Mouse (Mus musculus) neural tube, embryonic 11.5 days (tissue): ENCODE results near the gene Lap3. TPM values are rescaled to one million over a fixed set of nuclear protein-coding genes. Genes with fewer than 3 reads are reported as not detected.
A peak's percentile ranks its signal among the peaks of the same experiment; 100 is the strongest.

ENCODE experiments used
- ATAC-seq: fragments of 200-750 bp; cut with Nextera tagmentation; 2 replicates; pipeline ENCODE4 v1.8.0; 2017; ENCODE audit warnings: moderate number of reproducible peaks, mild to moderate bottlenecking, moderate TSS enrichment, moderate library complexity; ENCODE audit not compliant: insufficient read depth, low FRiP score, low TSS enrichment
- DNase-seq: peaks from one replicate; pipeline ENCODE4 v3.0.0-alpha.2; 2015; ENCODE audit warnings: low spot score
- H3K27ac ChIP-seq: fragments of 300-500 bp; sonication (generic); 2 replicates; pipeline ENCODE4 v1.5.1; 2014; ENCODE audit warnings: low read depth, mild to moderate bottlenecking, low read length
- H3K27me3 ChIP-seq: fragments of 300-500 bp; sonication (generic); 2 replicates; pipeline ENCODE4 v1.6.1; 2014; ENCODE audit warnings: mild to moderate bottlenecking, low read length, mixed read lengths; ENCODE audit not compliant: control insufficient read depth, insufficient read depth
- H3K36me3 ChIP-seq: fragments of 300-500 bp; sonication (generic); 2 replicates; pipeline ENCODE4 v1.6.1; 2014; ENCODE audit warnings: mild to moderate bottlenecking, low read length, moderate library complexity, mixed read lengths; ENCODE audit not compliant: control insufficient read depth, insufficient read depth
- H3K4me1 ChIP-seq: fragments of 300-500 bp; sonication (generic); 2 replicates; pipeline ENCODE4 v1.6.1; 2014; ENCODE audit warnings: low read length, mixed read lengths; ENCODE audit not compliant: control insufficient read depth, insufficient read depth
- H3K4me2 ChIP-seq: fragments of 300-500 bp; sonication (generic); 2 replicates; pipeline ENCODE4 v1.6.1; 2014; ENCODE audit warnings: low read depth, mild to moderate bottlenecking, moderate library complexity
- H3K4me3 ChIP-seq: fragments of 300-500 bp; sonication (generic); 2 replicates; pipeline ENCODE4 v1.5.1; 2014; ENCODE audit warnings: low read depth, low read length
- H3K9ac ChIP-seq: fragments of 300-500 bp; sonication (generic); 2 replicates; pipeline ENCODE4 v1.6.1; 2014; ENCODE audit warnings: mild to moderate bottlenecking, low read length
- H3K9me3 ChIP-seq: fragments of 300-500 bp; sonication (generic); 2 replicates; pipeline ENCODE4 v1.6.1; 2016; ENCODE audit warnings: low read length; ENCODE audit not compliant: control insufficient read depth
- WGBS: fragments of 180-500 bp; shearing (Covaris S2); extraction: QIAGEN DNeasy Blood & Tissue Kit; methylation state at CpG from one replicate; pipeline ENCODE4 v1.1.7; 2014; 5-methylcytosine and 5-hydroxymethylcytosine counted together
- polyA plus RNA-seq: library from polyadenylated mRNA; unstranded; fragments of >200 nt; fragmentation: Nextera tagmentation; extraction: Ambion mirVana; gene quantifications from 2 replicates; pipeline ENCODE4 v1.2.1, GENCODE M21; 2014

Lap3 gene
- 76.3 and 81.2 TPM in 2 replicates for polyA plus RNA-seq

- Histone ChIP-seq H3K9ac (peak within 1 kb of the TSS; percentile 77), H3K27ac (no peak within 1 kb of the TSS), H3K27me3 (no peaks in the 10 kb centered on the region), H3K9me3 (no peaks in the 10 kb centered on the region), H3K36me3 (no peaks in the 10 kb centered on the region; the same call in 1 of the 2 replicates), H3K4me3 (peak within 1 kb of the TSS; percentile 58), H3K4me2 (peak within 1 kb of the TSS; percentile 61), H3K4me1 (no peaks in the 10 kb centered on the region)
- under 1% methylated on average over 78 of the region's 78 CpGs for WGBS
- ATAC-seq = peak; percentile 97
- DNase-seq = peak; percentile 99
Measured at GRCm38 (mm10) chr5:45493191-45494092, at the start of gene Lap3. TSS of gene Lap3 (plus strand) at chr5:45493374.

- no peak overlapping the region for H3K9ac ChIP-seq
- WGBS = 80% methylated on average over 8 of the region's 8 CpGs
- no peaks in the 10 kb centered on the region for H3K9me3 ChIP-seq
Measured at GRCm38 (mm10) chr5:45444130-45444832, 48.9 kb upstream of the Lap3 start.

DNA sequence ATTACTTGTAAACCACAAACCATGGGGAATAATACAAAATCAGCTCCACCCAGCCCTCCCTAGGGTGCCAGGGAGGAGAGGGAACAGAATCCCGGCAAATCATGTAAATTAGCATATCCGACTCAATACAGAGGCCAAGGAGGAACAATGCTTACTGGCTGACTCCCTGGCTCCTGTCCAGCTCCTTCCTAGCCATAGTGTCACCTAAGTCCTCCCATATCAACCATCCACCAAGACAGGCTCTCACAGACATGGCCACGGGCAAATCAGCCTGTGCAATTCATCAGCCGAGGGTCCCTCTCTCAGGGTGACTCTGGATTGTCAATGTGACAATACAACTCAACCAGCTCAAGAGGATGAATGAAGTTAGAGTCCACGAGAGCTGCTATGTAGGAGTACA lies 44.5 kb upstream of the Lap3 start:
- H3K27me3 ChIP-seq = no peaks in the 10 kb centered on the region
- ATAC-seq (no peak), DNase-seq (no peak)
- no peaks in the 10 kb centered on the region for H3K9me3 ChIP-seq
- no peak overlapping the region for H3K9ac ChIP-seq
- H3K4me1 ChIP-seq = peaks cover 8% of the 10 kb centered on the region
- H3K4me3 ChIP-seq = no peak overlapping the region
- H3K36me3 ChIP-seq = no peaks in the 10 kb centered on the region
- peak overlapping the region; percentile 98; the same call in 1 of the 2 replicates for H3K4me2 ChIP-seq
- H3K27ac ChIP-seq = no peak overlapping the region
- WGBS = 47% methylated on average over 5 of the region's 5 CpGs

More at GRCm38 (mm10) chr5:45444130-45444832, 48.9 kb upstream of the Lap3 start:
- Histone ChIP-seq H3K27ac (no peak overlapping the region), H3K36me3 (peaks cover under 1% of the 10 kb centered on the region; the same call in 1 of the 2 replicates), H3K4me2 (no peak overlapping the region), H3K4me3 (no peak overlapping the region), H3K27me3 (no peaks in the 10 kb centered on the region), H3K4me1 (peaks cover 7% of the 10 kb centered on the region)
- no peak for ATAC-seq
- no peak for DNase-seq

- DNase-seq = peak; percentile 18
- no peaks in the 10 kb centered on the region for H3K36me3 ChIP-seq
- no peak overlapping the region for H3K27ac ChIP-seq
- H3K4me2 ChIP-seq = peak overlapping the region; percentile 98
- peaks cover 8% of the 10 kb centered on the region for H3K4me1 ChIP-seq
- no peak for ATAC-seq
- no peaks in the 10 kb centered on the region for H3K27me3 ChIP-seq
- peak overlapping the region; percentile 69 for H3K9ac ChIP-seq
- H3K4me3 ChIP-seq = peak overlapping the region; percentile 65
- 2% methylated on average over 8 of the region's 8 CpGs for WGBS
- no peaks in the 10 kb centered on the region for H3K9me3 ChIP-seq
Measured at GRCm38 (mm10) chr5:45449206-45449605, 44.0 kb upstream of the Lap3 start.

DNA sequence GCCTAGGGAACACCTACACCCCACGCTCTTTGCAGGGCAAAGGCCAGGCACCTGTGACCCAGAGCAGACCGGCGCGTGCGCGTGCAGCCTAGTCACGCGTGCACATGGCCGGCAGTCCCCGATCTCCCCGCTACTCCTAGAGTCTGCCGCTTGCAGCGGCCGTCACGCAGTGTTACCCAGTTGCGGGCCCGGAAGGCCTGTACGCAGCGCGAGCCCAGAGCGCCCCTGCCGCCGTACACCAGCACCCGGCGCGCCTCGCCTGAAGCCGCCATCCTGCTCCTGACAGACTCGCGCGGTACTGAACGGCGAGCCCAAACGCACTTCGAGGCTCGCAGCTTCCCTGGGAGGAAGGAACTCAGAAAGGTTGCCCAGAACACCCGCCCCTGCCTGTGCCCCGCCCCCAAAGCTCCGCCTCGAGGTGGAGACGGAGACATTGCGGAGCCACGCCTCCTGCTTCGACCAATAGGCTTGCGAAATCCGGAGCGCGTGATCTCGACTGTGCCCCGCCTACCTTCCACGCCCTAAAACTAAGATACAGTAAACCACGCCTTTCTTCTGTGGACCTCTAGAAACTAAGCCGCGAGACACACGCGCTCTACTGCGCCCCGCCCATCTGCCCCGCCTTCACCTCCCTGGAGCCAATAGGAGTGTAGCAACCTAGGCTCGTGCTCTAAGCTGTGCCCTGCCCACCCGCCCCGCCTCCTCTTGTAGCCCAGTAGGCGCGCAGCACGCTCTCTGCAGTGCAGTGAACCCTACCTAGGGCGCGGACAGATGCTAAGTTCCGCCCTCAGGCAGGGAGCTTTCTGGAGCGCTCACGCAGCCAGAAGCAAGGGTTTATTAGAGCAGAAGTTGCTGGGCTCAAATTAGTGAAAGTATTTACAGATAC lies 43.1 kb upstream of the Lap3 start, which contains the start of gene Qdpr:
Gene Qdpr, minus strand, starts transcription at position 406 of the 886 bp plus-strand sequence.
- peak within 1 kb of the TSS; percentile 69 for H3K9ac ChIP-seq
- DNase-seq = peak; percentile 97
- peak within 1 kb of the TSS; percentile 54; the same call in 1 of the 2 replicates for H3K27ac ChIP-seq
- peak within 1 kb of the TSS; percentile 65 for H3K4me3 ChIP-seq
- H3K27me3 ChIP-seq = no peaks in the 10 kb centered on the region
- H3K9me3 ChIP-seq = no peaks in the 10 kb centered on the region
- 0% methylated on average over 69 of the region's 70 CpGs for WGBS
- peak within 1 kb of the TSS; percentile 98 for H3K4me2 ChIP-seq
- peaks cover 8% of the 10 kb centered on the region for H3K4me1 ChIP-seq
- peak; percentile 100 for ATAC-seq
- no peaks in the 10 kb centered on the region for H3K36me3 ChIP-seq

DNA sequence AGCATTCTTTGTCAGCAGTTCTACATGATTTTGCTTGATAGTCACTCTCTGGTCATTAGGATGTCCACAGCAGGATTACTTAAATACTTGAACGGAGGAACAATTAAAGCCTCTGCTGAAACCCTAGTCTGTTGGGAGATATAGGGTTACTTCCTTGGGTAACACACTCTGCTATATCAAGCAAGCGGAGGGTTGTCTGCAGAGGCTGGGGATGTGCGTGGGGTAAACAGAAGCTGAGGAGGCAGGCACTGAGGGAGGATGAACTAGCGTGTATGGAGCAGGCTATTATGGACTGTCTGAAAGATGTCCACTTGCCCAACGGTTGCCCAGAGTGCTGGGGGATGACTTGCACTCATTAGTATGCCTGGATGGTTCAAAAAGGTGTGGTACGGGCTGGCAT lies 39.7 kb upstream of the Lap3 start, which contains the start of gene Clrn2:
Gene Clrn2, plus strand, starts transcription at position 301 of the 400 bp plus-strand sequence.
- no peak within 1 kb of the TSS for H3K4me3 ChIP-seq
- H3K9me3 ChIP-seq = no peaks in the 10 kb centered on the region
- WGBS = 77% methylated on average over 6 of the region's 6 CpGs
- no peak within 1 kb of the TSS for H3K4me2 ChIP-seq
- H3K27me3 ChIP-seq = no peaks in the 10 kb centered on the region
- H3K36me3 ChIP-seq = no peaks in the 10 kb centered on the region
- H3K27ac ChIP-seq = no peak within 1 kb of the TSS
- H3K4me1 ChIP-seq = peaks cover 8% of the 10 kb centered on the region
- no peak for ATAC-seq
- H3K9ac ChIP-seq = no peak within 1 kb of the TSS
- no peak for DNase-seq

GRCm38 (mm10) chr5:45454456-45454855 lies 38.7 kb upstream of the Lap3 start:
- no peak overlapping the region for H3K4me2 ChIP-seq
- ATAC-seq (no peak), DNase-seq (no peak)
- H3K27me3 ChIP-seq = no peaks in the 10 kb centered on the region
- no peaks in the 10 kb centered on the region for H3K4me1 ChIP-seq
- H3K36me3 ChIP-seq = no peaks in the 10 kb centered on the region
- no peak overlapping the region for H3K9ac ChIP-seq
- no peaks in the 10 kb centered on the region for H3K9me3 ChIP-seq
- 53% methylated on average over 9 of the region's 9 CpGs for WGBS
- no peak overlapping the region for H3K4me3 ChIP-seq
- no peak overlapping the region for H3K27ac ChIP-seq

DNA sequence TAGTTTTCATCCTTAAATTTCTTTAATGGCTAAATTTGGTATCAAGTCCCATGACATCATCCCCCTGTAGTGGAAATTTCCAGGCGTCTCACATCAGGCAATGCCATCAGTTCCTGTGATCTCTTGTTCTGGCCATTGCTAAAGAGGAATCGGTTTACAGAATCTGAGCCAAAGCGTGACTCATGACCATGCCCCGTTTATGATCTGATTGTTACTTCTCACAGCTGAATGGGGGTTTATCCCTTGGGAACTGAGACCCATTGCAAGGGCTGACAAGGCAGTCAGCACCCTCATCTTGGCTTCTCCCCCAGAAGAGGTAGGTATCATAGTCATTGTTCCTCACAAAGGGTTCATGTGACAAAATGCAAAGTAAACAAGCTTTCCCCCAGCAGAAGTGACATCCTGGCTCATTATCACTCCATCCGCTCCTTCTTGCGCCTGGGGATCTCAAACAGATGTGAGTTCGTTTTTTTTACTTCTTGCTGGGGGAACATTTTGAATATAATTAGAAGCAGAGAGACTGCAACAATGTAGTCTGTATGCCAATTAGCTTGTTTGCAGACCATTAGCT lies 20.2 kb upstream of the Lap3 start:
- no peaks in the 10 kb centered on the region for H3K36me3 ChIP-seq
- no peak overlapping the region for H3K4me2 ChIP-seq
- no peak overlapping the region for H3K9ac ChIP-seq
- ATAC-seq (no peak), DNase-seq (no peak)
- 64% methylated on average over 7 of the region's 7 CpGs for WGBS
- no peaks in the 10 kb centered on the region for H3K27me3 ChIP-seq
- H3K4me1 ChIP-seq = no peaks in the 10 kb centered on the region
- H3K9me3 ChIP-seq = no peaks in the 10 kb centered on the region
- no peak overlapping the region for H3K27ac ChIP-seq
- no peak overlapping the region for H3K4me3 ChIP-seq
